Mouse (Mus musculus) layer of hippocampus, postnatal 25 days (tissue): ENCODE measurements around the gene Cd3eap. TPM values are rescaled to one million over a fixed set of nuclear protein-coding genes. Genes with fewer than 3 reads are reported as not detected.

ENCODE experiments used
- DNase-seq, 2 experiments: peaks; one replicate each; pipeline ENCODE4 v3.0.0; 2022; ENCODE audit warnings: mixed read lengths in 2 of 2, low spot score in 1 of 2; ENCODE audit errors: extremely low spot score in 1 of 2
- total RNA-seq, 2 experiments: library from RNA; stranded (reverse); gene quantifications; 2 replicates each; pipeline ENCODE4 v1.2.3; 2021

The Cd3eap gene
- total RNA-seq, 2 experiments from 2014 or later: 17.7 to 18.3 TPM

- no peak for DNase-seq
Observed at GRCm38 (mm10) chr7:19338060-19338459, 21.2 kb downstream of the Cd3eap start.

- no peak for DNase-seq
Observed at GRCm38 (mm10) chr7:19337122-19337521, 22.2 kb downstream of the Cd3eap start.

GRCm38 (mm10) chr7:19335583-19335982 is 23.7 kb downstream of the Cd3eap start:
- DNase-seq: no peak

- DNase-seq: peak; percentile 68 to 81
Observed at GRCm38 (mm10) chr7:19332709-19333352, 26.5 kb downstream of the Cd3eap start.

- DNase-seq: no peak
Observed at GRCm38 (mm10) chr7:19331910-19332309, 27.4 kb downstream of the Cd3eap start.

- no peak for DNase-seq
Observed at GRCm38 (mm10) chr7:19328425-19328824, 30.9 kb downstream of the Cd3eap start.

GRCm38 (mm10) chr7:19327782-19328181 is 31.5 kb downstream of the Cd3eap start:
- no peak for DNase-seq

GRCm38 (mm10) chr7:19327128-19327527 is 32.2 kb downstream of the Cd3eap start:
- peak; percentile 54 to 61 for DNase-seq

GRCm38 (mm10) chr7:19326359-19326758 is 32.9 kb downstream of the Cd3eap start:
- peak in 1 of 2 experiments; percentile 60 for DNase-seq

GRCm38 (mm10) chr7:19325262-19326199 is 33.8 kb downstream of the Cd3eap start:
- DNase-seq: no peak

GRCm38 (mm10) chr7:19324221-19324620 is 35.1 kb downstream of the Cd3eap start:
- no peak for DNase-seq

- no peak for DNase-seq
Observed at GRCm38 (mm10) chr7:19322489-19322888, 36.8 kb downstream of the Cd3eap start.

GRCm38 (mm10) chr7:19321464-19321863 is 37.8 kb downstream of the Cd3eap start:
- DNase-seq: no peak

- DNase-seq: no peak
Observed at GRCm38 (mm10) chr7:19320637-19321036, 38.6 kb downstream of the Cd3eap start.

GRCm38 (mm10) chr7:19319906-19320305 is 39.4 kb downstream of the Cd3eap start:
- DNase-seq: peak; percentile 88 to 94

GRCm38 (mm10) chr7:19319458-19319857 is 39.8 kb downstream of the Cd3eap start:
- no peak for DNase-seq

GRCm38 (mm10) chr7:19318676-19319075 is 40.6 kb downstream of the Cd3eap start:
- no peak for DNase-seq

GRCm38 (mm10) chr7:19318201-19318600 is 41.1 kb downstream of the Cd3eap start:
- no peak for DNase-seq

GRCm38 (mm10) chr7:19316451-19317161 is 42.7 kb downstream of the Cd3eap start:
- DNase-seq: no peak

GRCm38 (mm10) chr7:19314033-19314432 is 45.2 kb downstream of the Cd3eap start:
- DNase-seq: no peak

GRCm38 (mm10) chr7:19311991-19312390 is 47.3 kb downstream of the Cd3eap start:
- DNase-seq: no peak
